Mouse (Mus musculus) lung, postnatal 10 days (tissue): ENCODE measurements around the gene Nnat.

ENCODE experiments used
- DNase-seq: peaks from one replicate; pipeline ENCODE4 v3.0.0; 2021

Gene Nnat

DNA sequence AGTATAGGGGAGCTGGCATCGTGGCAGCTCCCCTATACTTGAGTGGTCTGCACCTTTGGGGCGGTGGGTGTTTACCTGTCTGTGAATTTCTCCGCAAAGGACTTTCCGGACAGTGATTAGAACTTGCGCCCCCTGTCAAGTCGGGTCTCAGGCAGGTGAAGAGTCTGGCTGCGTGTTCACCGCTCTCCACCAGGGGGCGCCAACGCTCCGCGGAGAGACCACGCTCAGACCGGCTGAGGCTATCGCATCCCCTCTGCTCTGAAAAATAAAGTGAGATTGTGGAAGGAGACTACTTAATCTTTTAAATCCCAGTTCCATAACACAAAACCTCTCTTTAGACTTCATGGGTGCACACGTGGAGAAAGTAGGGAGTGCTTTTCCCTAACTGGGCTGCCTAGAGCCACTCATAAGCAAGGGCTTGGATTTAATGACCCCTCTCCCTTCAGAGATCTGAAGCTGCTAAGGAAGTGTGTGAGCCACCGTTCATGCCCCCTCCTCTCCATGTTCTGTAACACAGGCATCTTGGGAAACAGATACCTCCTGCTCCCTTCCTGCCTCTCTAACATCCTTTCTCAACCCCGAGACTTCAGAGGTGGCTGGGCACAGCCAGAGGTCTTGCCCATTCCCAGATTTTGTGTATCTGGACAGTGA, 45.3 kb downstream of the Nnat start:
- DNase-seq: peak; percentile 79

DNA sequence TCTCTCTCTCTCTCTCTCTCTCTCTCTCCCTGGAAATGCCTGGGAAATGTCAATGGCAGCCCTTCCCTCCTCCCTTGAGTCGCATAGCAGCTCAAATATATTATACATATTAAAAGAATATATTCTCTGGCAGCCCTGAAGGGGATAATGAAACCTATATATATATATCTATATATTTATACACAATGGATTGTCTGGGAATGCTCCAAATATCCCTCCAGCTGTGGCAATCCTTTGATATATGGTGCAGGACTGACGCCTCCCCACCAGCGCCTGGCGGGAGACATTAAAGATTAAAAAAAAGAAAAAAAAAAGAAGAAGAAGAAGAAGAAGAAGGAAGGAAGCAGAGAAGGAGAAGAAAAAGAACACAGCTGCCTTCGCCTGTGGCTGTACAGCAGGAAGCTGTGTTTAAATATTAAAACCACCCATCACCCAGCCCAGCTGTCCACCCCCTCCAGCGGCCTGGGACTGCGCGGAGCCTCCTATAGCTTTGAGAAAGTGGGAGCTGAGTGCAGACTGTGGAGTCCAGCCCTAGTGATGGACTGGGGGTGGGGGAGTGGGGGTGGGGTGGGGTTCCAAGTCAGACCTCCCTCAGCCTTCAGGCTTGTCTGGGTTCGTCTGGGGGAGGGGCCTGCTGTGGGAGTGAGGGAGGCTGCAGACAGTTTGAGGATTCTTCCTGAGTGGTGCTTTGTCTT, 47.8 kb downstream of the Nnat start:
- no peak for DNase-seq

DNA sequence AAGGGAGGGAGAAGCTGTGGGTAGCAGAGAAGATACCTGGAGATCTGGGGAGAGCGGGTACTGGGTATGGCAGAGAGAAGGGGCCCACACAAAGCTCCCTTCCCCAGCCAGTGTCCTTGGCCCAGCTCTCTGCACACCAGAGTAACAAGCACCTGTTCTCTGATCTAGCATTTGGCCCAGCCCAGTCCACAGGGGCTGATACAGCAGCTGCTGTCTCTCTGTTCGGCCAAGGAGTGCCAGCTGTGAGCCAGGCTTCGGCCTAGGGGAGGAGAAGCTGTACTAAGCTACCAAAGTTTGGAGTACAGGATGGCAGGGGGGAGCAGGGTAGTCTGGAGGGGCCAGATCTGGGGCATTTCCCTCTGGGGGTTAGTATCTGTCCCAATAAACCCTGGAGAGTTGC, 51.9 kb downstream of the Nnat start:
- no peak for DNase-seq
